Mouse (Mus musculus) neural tube, embryonic 11.5 days (tissue): ENCODE results near the gene Rras2. TPM values are rescaled to one million over a fixed set of nuclear protein-coding genes. Genes with fewer than 3 reads are reported as not detected.

Experiments used
- ATAC-seq: fragments of 200-750 bp; cut with Nextera tagmentation; 2 replicates; pipeline ENCODE4 v1.8.0; 2017; ENCODE audit warnings: moderate number of reproducible peaks, mild to moderate bottlenecking, moderate TSS enrichment, moderate library complexity; ENCODE audit not compliant: insufficient read depth, low FRiP score, low TSS enrichment
- DNase-seq: peaks from one replicate; pipeline ENCODE4 v3.0.0-alpha.2; 2015; ENCODE audit warnings: low spot score
- H3K27ac ChIP-seq: fragments of 300-500 bp; sonication (generic); 2 replicates; pipeline ENCODE4 v1.5.1; 2014; ENCODE audit warnings: low read depth, mild to moderate bottlenecking, low read length
- H3K27me3 ChIP-seq: fragments of 300-500 bp; sonication (generic); 2 replicates; pipeline ENCODE4 v1.6.1; 2014; ENCODE audit warnings: mild to moderate bottlenecking, low read length, mixed read lengths; ENCODE audit not compliant: control insufficient read depth, insufficient read depth
- H3K36me3 ChIP-seq: fragments of 300-500 bp; sonication (generic); 2 replicates; pipeline ENCODE4 v1.6.1; 2014; ENCODE audit warnings: mild to moderate bottlenecking, low read length, moderate library complexity, mixed read lengths; ENCODE audit not compliant: control insufficient read depth, insufficient read depth
- H3K4me1 ChIP-seq: fragments of 300-500 bp; sonication (generic); 2 replicates; pipeline ENCODE4 v1.6.1; 2014; ENCODE audit warnings: low read length, mixed read lengths; ENCODE audit not compliant: control insufficient read depth, insufficient read depth
- H3K4me2 ChIP-seq: fragments of 300-500 bp; sonication (generic); 2 replicates; pipeline ENCODE4 v1.6.1; 2014; ENCODE audit warnings: low read depth, mild to moderate bottlenecking, moderate library complexity
- H3K4me3 ChIP-seq: fragments of 300-500 bp; sonication (generic); 2 replicates; pipeline ENCODE4 v1.5.1; 2014; ENCODE audit warnings: low read depth, low read length
- H3K9ac ChIP-seq: fragments of 300-500 bp; sonication (generic); 2 replicates; pipeline ENCODE4 v1.6.1; 2014; ENCODE audit warnings: mild to moderate bottlenecking, low read length
- H3K9me3 ChIP-seq: fragments of 300-500 bp; sonication (generic); 2 replicates; pipeline ENCODE4 v1.6.1; 2016; ENCODE audit warnings: low read length; ENCODE audit not compliant: control insufficient read depth
- WGBS: fragments of 180-500 bp; shearing (Covaris S2); extraction: QIAGEN DNeasy Blood & Tissue Kit; methylation state at CpG from one replicate; pipeline ENCODE4 v1.1.7; 2014; 5-methylcytosine and 5-hydroxymethylcytosine counted together
- polyA plus RNA-seq: library from polyadenylated mRNA; unstranded; fragments of >200 nt; fragmentation: Nextera tagmentation; extraction: Ambion mirVana; gene quantifications from 2 replicates; pipeline ENCODE4 v1.2.1, GENCODE M21; 2014

Rras2 gene
- polyA plus RNA-seq, 1 experiment from 2014 or later, result 25.4 TPM

DNA sequence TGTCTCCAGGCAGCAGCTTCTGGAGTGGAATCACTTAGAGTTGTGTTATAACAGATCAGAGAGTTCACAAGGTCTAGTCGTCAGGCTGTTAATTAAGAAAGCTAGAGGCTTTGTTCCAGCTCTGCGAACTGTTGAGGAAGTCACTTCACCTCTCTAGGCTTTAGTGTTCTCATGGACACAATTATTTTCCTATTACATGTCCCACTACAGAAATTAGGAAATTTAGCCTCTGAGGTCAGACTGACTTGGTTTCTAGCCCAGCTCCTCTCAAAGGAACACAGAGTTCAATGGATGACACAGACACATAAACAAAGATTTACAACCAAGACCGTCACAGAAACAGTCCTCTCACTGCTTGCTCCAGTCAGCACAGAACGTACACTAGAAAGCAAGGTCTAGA, 31.6 kb upstream of the Rras2 start:
- ATAC-seq, result no peak
- WGBS, result 53% methylated on average over 4 of the region's 4 CpGs

DNA sequence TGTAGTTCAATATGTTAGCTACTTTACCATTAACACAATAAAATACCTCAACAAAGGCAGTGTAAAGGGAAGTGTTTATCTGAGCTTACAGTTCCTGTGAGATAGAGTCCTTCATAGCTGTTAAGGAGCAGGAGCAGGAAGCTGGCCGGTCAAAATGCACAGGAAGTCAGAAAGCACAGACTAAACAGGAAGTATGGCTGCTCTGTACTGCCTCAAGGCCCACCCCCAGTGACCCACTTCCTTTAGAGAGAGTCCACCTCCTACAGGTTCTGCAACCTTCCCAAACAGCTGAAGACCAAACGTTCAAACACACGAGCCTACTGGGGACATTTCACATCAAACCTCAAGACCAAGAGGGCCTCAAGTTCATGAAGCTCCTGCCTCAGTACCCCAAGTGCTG, 28.3 kb upstream of the Rras2 start:
- Histone ChIP-seq H3K4me3 (no peak overlapping the region), H3K4me2 (no peak overlapping the region), H3K9ac (no peak overlapping the region), H3K27me3 (no peaks in the 10 kb centered on the region), H3K9me3 (no peaks in the 10 kb centered on the region), H3K4me1 (no peaks in the 10 kb centered on the region), H3K27ac (no peak overlapping the region), H3K36me3 (no peaks in the 10 kb centered on the region)
- no peak for DNase-seq
- WGBS, result 84% methylated on average over 3 of the region's 3 CpGs
- ATAC-seq, result no peak

More for the DNA sequence above, 31.6 kb upstream of the Rras2 start:
- Histone ChIP-seq H3K4me1 (peaks cover 3% of the 10 kb centered on the region; the same call in 1 of the 2 replicates), H3K4me2 (no peak overlapping the region), H3K27me3 (no peaks in the 10 kb centered on the region), H3K9me3 (no peaks in the 10 kb centered on the region), H3K36me3 (no peaks in the 10 kb centered on the region), H3K4me3 (no peak overlapping the region), H3K27ac (no peak overlapping the region), H3K9ac (no peak overlapping the region)
- no peak for DNase-seq

DNA sequence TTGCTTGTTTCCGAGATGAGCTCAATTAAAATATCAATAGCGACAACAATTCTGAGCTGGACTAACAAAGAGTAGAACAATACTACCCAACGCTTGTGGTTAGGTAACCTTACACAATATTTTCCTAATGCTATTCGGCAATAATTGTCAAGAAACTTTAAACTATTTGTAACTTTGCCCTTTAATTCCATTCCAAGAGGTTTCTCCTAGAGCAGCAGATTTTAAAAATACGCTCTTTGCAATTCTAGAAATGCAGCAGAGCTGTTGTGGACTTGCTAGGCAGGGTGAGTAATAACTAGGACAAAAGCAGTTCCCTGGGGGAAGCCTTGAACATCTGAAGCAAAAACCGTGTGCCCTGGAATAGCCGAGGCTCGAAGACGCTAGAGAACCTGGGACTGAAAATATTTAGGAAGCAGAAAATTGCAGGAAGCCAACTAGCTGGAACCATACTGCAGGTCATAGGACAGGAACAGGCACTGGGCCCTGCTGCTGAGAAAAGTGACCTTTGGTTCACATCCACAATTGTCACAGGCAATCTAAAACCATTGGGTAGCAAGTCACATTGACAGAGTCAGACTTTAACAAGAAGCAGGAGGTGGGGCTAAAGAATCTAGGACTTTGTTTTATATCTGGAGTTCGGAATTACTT, 24.7 kb upstream of the Rras2 start:
- WGBS, result 80% methylated on average over 10 of the region's 10 CpGs
- ATAC-seq, result no peak
- no peaks in the 10 kb centered on the region for H3K9me3 ChIP-seq

DNA sequence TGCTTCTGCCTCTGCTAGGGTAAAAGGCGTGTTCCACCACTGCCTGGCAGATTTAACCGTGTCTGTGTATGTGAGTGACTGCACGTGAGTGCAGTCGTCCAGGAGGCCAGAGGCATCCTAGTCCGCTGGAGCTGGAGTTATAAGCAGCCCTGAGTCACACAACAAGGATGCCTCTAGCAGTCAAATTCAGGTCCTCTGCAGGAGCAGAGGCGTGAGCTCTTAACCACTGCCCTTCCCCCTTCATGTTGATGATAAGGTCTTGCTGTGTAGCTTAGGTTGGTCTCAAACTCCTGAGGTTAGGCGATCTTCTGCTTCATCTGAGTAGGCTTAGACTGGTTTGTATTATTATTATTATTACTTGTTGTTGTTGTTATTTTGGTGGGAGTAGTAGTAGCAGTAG, 22.4 kb upstream of the Rras2 start:
- H3K36me3 ChIP-seq, result no peaks in the 10 kb centered on the region
- H3K4me1 ChIP-seq, result no peaks in the 10 kb centered on the region
- H3K27ac ChIP-seq, result no peak overlapping the region
- H3K4me2 ChIP-seq, result no peak overlapping the region
- DNase-seq (no peak), ATAC-seq (no peak)
- H3K4me3 ChIP-seq, result no peak overlapping the region
- H3K9ac ChIP-seq, result no peak overlapping the region
- 90% methylated on average over 7 of the region's 7 CpGs for WGBS
- H3K27me3 ChIP-seq, result no peaks in the 10 kb centered on the region
- no peaks in the 10 kb centered on the region for H3K9me3 ChIP-seq

More for the DNA sequence above, 24.7 kb upstream of the Rras2 start:
- H3K4me3 ChIP-seq, result no peak overlapping the region
- H3K4me1 ChIP-seq, result no peaks in the 10 kb centered on the region
- no peak overlapping the region for H3K4me2 ChIP-seq
- H3K27me3 ChIP-seq, result no peaks in the 10 kb centered on the region
- H3K36me3 ChIP-seq, result no peaks in the 10 kb centered on the region
- H3K9ac ChIP-seq, result no peak overlapping the region
- no peak overlapping the region for H3K27ac ChIP-seq
- DNase-seq, result no peak

DNA sequence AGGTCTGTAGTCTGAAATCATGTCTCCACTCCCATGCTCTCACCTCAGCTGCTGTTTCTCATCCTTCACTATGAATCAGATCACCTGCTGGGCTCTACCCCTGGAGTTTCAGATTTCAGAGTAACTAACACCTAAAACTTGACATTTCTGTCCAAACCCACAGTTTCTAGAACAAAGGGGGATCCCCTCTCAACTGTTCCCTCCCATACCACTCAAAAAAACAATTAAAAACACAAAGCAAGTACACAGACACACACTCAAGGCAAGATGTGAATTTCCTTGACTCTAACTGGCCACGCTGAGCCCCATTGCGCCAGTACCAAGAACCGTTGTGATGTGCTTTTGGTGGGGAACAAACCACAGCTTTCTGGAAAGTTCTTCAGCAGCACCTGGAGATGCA, 21.8 kb upstream of the Rras2 start:
- no peaks in the 10 kb centered on the region for H3K36me3 ChIP-seq
- DNase-seq (no peak), ATAC-seq (no peak)
- H3K4me3 ChIP-seq, result no peak overlapping the region
- no peaks in the 10 kb centered on the region for H3K9me3 ChIP-seq
- no peaks in the 10 kb centered on the region for H3K27me3 ChIP-seq
- WGBS, result 96% methylated on average over 3 of the region's 3 CpGs
- H3K9ac ChIP-seq, result no peak overlapping the region
- H3K4me2 ChIP-seq, result no peak overlapping the region
- no peaks in the 10 kb centered on the region for H3K4me1 ChIP-seq
- no peak overlapping the region for H3K27ac ChIP-seq

DNA sequence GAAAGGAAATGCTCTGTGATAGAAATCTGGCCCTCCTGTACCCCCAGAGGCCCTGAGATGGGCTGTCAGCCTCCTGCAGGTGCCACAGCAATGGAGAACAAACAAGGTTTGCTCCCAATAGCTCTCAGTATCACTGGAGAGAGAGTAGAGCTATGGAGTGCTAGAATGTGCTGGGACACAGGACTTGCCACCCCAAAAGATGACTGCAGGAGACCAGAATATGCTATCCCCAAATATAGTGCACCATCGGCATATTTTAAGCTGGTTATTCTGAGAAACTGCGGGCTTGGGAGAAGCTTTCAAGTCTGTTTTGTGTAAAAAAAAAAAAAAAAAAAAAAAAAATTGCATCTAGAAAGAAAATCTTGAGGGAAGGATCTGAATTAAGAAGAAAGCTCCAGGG, 20.7 kb upstream of the Rras2 start:
- no peak for DNase-seq
- Histone ChIP-seq H3K9me3 (no peaks in the 10 kb centered on the region), H3K4me1 (no peaks in the 10 kb centered on the region), H3K27ac (no peak overlapping the region), H3K36me3 (no peaks in the 10 kb centered on the region), H3K4me3 (no peak overlapping the region), H3K4me2 (no peak overlapping the region), H3K9ac (no peak overlapping the region), H3K27me3 (no peaks in the 10 kb centered on the region)
- no peak for ATAC-seq
- 95% methylated on average over 2 of the region's 2 CpGs for WGBS

DNA sequence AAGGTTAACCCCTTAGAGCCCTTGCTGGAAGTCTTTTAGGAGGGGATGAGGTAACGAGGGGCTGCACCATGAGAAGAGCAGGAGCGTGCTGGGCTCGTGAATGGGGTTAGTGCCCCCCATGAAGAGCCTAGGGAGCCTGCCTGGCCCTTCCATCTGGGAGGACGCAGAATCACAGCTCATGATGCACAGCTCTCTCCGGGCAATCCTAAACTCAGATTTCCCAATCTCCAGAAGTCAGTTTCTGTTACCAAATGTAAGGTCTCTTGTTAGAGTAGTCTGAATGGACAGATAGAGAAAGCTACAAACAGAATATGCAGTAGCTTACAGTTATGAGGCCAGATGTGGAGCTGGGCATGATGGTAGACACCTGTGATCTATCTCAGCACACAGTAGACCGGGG, 17.6 kb upstream of the Rras2 start:
- Histone ChIP-seq H3K9me3 (no peaks in the 10 kb centered on the region), H3K27me3 (no peaks in the 10 kb centered on the region), H3K4me1 (no peaks in the 10 kb centered on the region), H3K4me2 (no peak overlapping the region), H3K36me3 (no peaks in the 10 kb centered on the region), H3K27ac (no peak overlapping the region), H3K4me3 (no peak overlapping the region), H3K9ac (no peak overlapping the region)
- ATAC-seq (no peak), DNase-seq (no peak)
- WGBS, result 25% methylated on average over 6 of the region's 6 CpGs

DNA sequence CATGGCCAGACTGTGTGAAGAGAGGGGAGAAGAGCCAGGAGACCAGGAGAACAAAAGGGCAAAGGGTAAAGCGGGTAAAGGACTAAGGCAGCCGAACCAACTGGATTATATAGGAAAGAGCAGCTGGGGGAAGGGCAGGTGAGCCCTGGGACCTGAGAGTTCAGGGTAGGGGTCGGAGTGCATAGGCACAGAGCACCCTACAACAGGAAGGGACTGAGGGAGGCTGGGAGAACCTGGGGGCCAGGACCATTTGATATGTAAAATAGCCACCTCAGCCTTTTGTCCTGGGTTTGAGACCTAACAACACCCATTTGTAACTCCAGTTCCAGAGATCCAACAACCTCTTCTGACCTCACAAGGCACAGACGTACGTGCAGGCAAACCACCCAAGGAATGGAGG, 16.4 kb upstream of the Rras2 start:
- no peak overlapping the region for H3K4me3 ChIP-seq
- ATAC-seq (no peak), DNase-seq (no peak)
- H3K27me3 ChIP-seq, result no peaks in the 10 kb centered on the region
- H3K4me1 ChIP-seq, result no peaks in the 10 kb centered on the region
- H3K27ac ChIP-seq, result no peak overlapping the region
- no peaks in the 10 kb centered on the region for H3K9me3 ChIP-seq
- WGBS, result 19% methylated on average over 3 of the region's 5 CpGs
- H3K9ac ChIP-seq, result no peak overlapping the region
- H3K36me3 ChIP-seq, result no peaks in the 10 kb centered on the region
- H3K4me2 ChIP-seq, result no peak overlapping the region

DNA sequence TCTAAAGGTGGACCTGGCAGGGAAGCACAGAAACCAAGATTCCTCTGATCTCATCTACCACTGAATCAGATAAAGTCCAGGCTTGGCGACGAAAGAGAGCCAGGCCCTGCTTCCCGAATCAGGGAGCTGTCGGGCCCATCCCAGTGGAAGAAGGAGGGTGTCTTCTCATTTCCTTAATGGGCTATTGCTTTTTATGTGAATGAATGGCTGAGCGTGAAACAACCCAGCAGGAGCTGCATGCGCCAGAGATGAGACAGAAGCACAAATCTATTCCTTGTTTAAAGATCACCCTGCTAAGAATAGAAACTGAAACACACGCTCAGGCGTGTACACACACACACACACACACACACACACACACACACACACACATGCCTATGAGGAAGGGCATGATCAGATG, 14.7 kb upstream of the Rras2 start:
- Histone ChIP-seq H3K27ac (no peak overlapping the region), H3K36me3 (no peaks in the 10 kb centered on the region), H3K9ac (no peak overlapping the region), H3K27me3 (no peaks in the 10 kb centered on the region), H3K4me1 (no peaks in the 10 kb centered on the region), H3K9me3 (no peaks in the 10 kb centered on the region), H3K4me2 (no peak overlapping the region), H3K4me3 (no peak overlapping the region)
- WGBS, result 31% methylated on average over 8 of the region's 8 CpGs
- ATAC-seq, result no peak
- no peak for DNase-seq
